Mouse (Mus musculus) kidney, adult 2 months (tissue): Measurements from ENCODE around the gene Orai3. TPM values are rescaled to one million over a fixed set of nuclear protein-coding genes. Genes with fewer than 3 reads are reported as not detected.
A peak's percentile ranks its signal among the peaks of the same experiment; 100 is the strongest.

Experiments
- DNase-seq: peaks from one replicate; pipeline ENCODE4 v3.0.0; 2021
- H3K27ac ChIP-seq: fragments of 200-500 bp; 2 replicates; pipeline ENCODE4 v1.5.1; 2012; ENCODE audit warnings: low read depth, low read length, control low read depth, inconsistent platforms; ENCODE audit not compliant: insufficient read depth
- H3K27me3 ChIP-seq: fragments of 200-500 bp; replicated peaks from 2 replicates; pipeline ENCODE4 v1.6.1; 2012; ENCODE audit warnings: mild to moderate bottlenecking, moderate library complexity, low read length, inconsistent platforms; ENCODE audit not compliant: control insufficient read depth, insufficient read depth
- H3K36me3 ChIP-seq: fragments of 200-500 bp; 2 replicates; pipeline ENCODE4 v1.6.1; 2012; ENCODE audit warnings: mild to moderate bottlenecking, moderate library complexity, low read length, inconsistent platforms; ENCODE audit not compliant: control insufficient read depth, insufficient read depth
- H3K4me1 ChIP-seq: fragments of 200-500 bp; 2 replicates; pipeline ENCODE4 v1.6.1; 2011; ENCODE audit warnings: low read length; ENCODE audit not compliant: control insufficient read depth, insufficient read depth
- H3K4me3 ChIP-seq: fragments of 200-500 bp; 2 replicates; pipeline ENCODE4 v1.5.1; 2011; ENCODE audit warnings: mild to moderate bottlenecking, low read depth, low read length, control low read depth; ENCODE audit not compliant: insufficient read depth
- CTCF ChIP-seq: fragments of 200-500 bp; conservative IDR thresholded peaks from 2 replicates; pipeline ENCODE4 v1.5.1; 2011; ENCODE audit warnings: low read depth, mild to moderate bottlenecking, control low read depth, low read length, moderate library complexity, mixed read lengths; ENCODE audit not compliant: insufficient read depth, insufficient read length
- POLR2A ChIP-seq: fragments of 200-500 bp; IDR thresholded peaks from one replicate; pipeline ENCODE4 v1.6.1; 2011; ENCODE audit warnings: low read depth, low read length, control low read depth
- WGBS: fragments of 180-500 bp; shearing (Covaris S2); methylation state at CpG from one replicate; pipeline ENCODE4 v1.1.7; 2018; 5-methylcytosine and 5-hydroxymethylcytosine counted together
- polyA plus RNA-seq: library from polyadenylated mRNA; depleted of rRNA; stranded (reverse); fragments of >200 nt; gene quantifications from 2 replicates; pipeline ENCODE4 v1.2.3, GENCODE M21; 2012

Gene Orai3
- polyA plus RNA-seq, 1 experiment = 34.6 TPM

DNA sequence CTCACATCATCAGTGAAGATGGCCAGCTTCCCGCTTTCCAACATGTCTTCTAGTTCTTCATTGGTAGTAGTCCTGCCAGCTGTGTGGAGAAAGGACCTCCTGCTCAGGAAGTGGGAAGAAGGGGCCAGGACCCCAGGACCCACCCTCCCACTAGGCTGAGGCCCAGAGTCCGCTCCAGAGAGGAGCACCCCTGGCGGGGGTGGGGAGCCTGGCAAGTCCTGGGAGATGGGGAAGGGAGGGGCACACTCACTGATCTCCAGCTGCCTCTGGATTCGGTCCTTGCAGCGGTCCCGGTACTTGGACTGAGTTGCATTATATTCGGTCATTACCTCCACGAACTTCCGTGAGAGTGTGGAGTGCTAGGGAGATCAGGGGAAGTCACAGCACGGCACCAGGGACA is 41.0 kb downstream of the Orai3 start:
- TF ChIP-seq POLR2A (no peak), CTCF (no peak)

DNA sequence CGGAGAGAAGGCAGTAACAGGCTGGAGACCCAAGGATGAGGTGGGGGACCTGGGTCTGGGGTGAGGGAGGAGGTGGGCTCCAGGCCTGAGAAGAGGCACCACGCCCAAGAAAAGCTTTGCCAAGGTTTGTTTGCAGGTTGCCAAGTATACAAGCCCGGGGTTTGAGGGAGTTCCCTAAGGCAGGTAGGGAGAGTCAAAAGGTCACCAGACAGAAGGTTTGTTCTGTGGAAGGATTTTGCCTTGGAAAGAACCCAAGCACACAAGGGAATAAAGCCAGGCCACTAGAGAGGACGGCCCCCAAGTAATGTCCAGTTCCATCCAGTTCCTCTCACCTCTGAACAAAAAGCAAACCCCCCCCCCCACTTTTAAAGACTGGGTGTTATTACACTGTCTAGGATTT is 41.6 kb downstream of the Orai3 start:
- no peak for DNase-seq
- WGBS = 72% methylated on average over 4 of the region's 4 CpGs
- no peak for TF ChIP-seq CTCF
- TF ChIP-seq POLR2A = no peak
- H3K36me3 ChIP-seq = no peaks in the 10 kb centered on the region
- no peak overlapping the region for H3K4me3 ChIP-seq
- no peak overlapping the region for H3K27ac ChIP-seq
- H3K4me1 ChIP-seq = no peaks in the 10 kb centered on the region
- no peaks in the 10 kb centered on the region for H3K27me3 ChIP-seq

More for the DNA sequence above, 41.0 kb downstream of the Orai3 start:
- DNase-seq = no peak
- WGBS = 84% methylated on average over 10 of the region's 10 CpGs
- H3K27me3 ChIP-seq = no peaks in the 10 kb centered on the region
- H3K27ac ChIP-seq = no peak overlapping the region
- no peak overlapping the region for H3K4me3 ChIP-seq
- H3K36me3 ChIP-seq = no peaks in the 10 kb centered on the region
- no peaks in the 10 kb centered on the region for H3K4me1 ChIP-seq

DNA sequence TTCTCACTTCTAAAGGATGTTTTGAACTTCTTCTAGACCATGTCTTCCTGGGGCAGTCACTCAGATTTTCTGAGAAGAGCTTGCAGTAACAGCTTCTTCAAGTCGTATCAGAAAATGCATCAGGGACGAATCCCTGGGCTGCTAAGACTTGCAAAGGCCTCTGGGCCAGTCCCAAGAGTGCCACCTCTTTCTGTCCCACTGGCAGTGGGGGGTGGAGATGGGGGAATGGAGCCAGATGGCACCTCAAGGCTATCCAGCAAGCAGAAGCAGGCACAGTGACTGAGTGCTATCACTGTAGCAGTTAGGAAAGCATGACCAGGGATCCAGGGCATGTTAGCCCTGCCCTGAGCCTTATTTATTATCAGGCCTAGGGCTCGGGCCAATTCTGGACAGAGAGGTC is 42.7 kb downstream of the Orai3 start:
- Histone ChIP-seq H3K4me1 (no peaks in the 10 kb centered on the region), H3K27me3 (no peaks in the 10 kb centered on the region), H3K27ac (no peak overlapping the region), H3K36me3 (no peaks in the 10 kb centered on the region), H3K4me3 (no peak overlapping the region)
- TF ChIP-seq CTCF = no peak
- no peak for TF ChIP-seq POLR2A
- no peak for DNase-seq
- 91% methylated on average over 3 of the region's 3 CpGs for WGBS

DNA sequence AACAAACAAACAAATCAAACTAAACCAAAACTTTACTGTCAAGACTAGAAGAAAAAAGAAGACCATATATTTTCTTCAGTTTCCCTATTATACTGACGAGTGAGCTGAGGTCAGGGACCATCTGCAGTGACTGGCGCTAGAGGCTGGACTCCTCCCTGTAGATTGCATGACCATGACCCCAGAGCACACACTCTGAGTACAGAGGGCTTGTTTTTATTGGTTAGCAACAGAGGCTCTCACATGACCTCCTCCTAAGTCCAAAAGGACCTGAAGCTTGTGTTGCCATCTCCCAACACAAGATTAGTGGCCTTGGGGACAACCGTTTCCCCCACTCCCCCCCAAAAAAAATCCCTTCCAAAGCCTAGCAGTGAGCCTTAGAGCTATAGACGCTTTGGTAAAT is 44.2 kb downstream of the Orai3 start:
- Histone ChIP-seq H3K27me3 (no peaks in the 10 kb centered on the region), H3K27ac (peak overlapping the region; percentile 33; the same call in 1 of the 2 replicates), H3K4me1 (no peaks in the 10 kb centered on the region), H3K36me3 (no peaks in the 10 kb centered on the region), H3K4me3 (no peak overlapping the region)
- DNase-seq = peak; percentile 19
- WGBS = 38% methylated on average over 4 of the region's 4 CpGs
- TF ChIP-seq CTCF = no peak
- no peak for TF ChIP-seq POLR2A

DNA sequence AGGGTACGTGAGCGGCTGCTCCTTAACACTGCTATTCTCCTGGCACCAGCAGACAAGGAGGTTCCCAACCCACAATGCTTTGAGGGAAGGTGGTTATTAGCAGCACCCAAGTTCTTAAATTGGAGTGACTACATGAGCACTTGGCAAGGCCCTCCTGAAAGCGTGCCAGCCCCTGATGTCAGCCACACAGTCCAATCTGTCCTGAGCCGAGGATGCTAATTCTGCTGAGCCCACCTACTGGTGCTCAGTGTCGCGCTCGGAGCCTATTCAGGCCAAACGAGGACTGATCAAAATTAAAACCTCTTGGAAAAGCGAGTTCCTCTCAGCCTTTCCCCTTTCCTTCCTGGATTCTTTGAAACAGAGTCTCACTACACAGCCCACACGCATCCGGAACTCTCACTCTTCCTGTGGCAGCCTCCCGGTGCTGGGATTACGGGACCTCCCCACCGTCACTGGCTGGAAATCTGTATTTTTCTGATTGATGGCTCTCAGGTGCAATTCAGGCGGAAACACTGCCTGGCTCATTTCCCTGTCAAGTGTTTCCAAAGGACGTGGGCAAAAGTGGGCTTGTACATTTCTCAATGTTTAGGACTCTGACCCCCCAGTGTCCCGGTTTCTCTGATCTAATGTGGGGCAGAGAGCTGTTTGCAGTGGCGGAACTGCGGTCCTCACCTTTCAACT is 44.8 kb downstream of the Orai3 start:
- Histone ChIP-seq H3K36me3 (no peaks in the 10 kb centered on the region), H3K27me3 (no peaks in the 10 kb centered on the region), H3K4me1 (no peaks in the 10 kb centered on the region), H3K27ac (peak overlapping the region; percentile 33; the same call in 1 of the 2 replicates), H3K4me3 (no peak overlapping the region)
- no peak for TF ChIP-seq CTCF
- no peak for TF ChIP-seq POLR2A
- WGBS = 61% methylated on average over 19 of the region's 19 CpGs
- peak; percentile 66 for DNase-seq

DNA sequence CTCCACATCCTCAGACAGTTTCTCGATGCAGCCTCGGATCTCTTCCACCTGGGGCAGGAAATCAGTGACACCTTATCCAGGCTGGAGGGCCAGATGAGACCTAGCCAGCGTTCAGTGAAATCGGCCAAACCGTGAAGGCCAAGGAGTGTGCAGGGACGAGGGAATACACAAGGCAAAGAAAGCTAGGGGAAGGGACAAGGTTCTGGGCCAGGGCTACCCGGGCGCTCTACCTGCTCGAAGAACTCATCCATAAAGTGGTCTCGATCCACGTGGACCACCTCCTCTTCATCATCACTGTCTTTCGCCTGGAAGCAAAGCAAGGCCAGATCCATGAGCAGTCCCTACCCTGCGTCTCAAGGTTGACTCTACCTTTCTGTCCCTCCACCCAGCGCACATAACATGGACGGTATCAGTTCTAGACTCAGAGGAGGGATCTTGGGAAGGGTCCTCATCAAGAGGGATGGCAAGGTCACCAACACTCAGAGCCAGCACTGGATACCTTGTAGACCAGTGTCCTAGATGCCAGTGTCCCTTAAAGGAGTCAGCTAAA is 45.6 kb downstream of the Orai3 start:
- TF ChIP-seq CTCF = no peak
- TF ChIP-seq POLR2A = no peak

DNA sequence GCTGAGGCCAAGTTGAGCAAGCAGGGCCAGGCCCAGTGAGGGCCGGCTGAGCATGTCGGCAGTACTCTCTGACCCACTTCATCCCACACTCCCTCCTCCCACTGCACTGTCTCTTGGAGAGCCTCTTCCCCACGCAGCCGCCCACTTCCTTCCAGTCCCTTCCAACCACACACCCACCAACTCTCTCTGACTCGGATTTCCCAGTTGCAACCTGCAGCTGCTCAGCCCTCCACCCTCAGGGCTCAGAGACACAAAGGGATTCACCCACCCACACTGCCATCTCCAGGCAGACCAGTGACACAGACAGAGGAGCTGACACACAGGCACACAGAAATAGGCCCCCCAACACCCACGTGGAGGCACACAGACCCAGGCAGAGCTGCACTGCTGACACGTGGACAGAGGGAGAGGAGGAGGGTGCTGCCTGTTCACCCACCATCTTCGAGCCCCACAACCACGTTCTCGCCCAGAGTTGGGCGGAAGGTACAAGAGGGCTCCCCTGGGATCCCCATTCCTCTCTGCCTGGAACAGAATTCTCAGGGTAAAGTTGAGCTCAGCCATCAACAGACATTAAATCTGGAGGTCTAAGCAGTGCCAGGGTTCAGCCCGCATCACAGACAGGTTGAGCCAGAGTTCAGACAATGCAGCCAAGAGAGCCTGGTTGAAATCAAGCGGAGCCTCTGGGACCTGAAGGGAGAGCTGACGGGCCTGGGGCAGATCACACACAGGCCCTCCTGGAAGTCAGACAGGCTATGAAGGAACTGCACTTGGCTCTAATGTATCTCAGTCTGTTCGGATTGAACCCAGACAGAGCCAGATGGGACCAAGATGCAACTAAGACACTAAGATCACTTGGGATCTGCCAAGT is 46.6 kb downstream of the Orai3 start:
- Histone ChIP-seq H3K27me3 (no peaks in the 10 kb centered on the region), H3K4me1 (no peaks in the 10 kb centered on the region), H3K4me3 (no peak overlapping the region), H3K27ac (no peak overlapping the region), H3K36me3 (no peaks in the 10 kb centered on the region)
- DNase-seq = peak; percentile 59
- 49% methylated on average over 15 of the region's 15 CpGs for WGBS
- TF ChIP-seq POLR2A = no peak
- peak; percentile 57 for TF ChIP-seq CTCF

More for the DNA sequence above, 45.6 kb downstream of the Orai3 start:
- no peaks in the 10 kb centered on the region for H3K27me3 ChIP-seq
- no peaks in the 10 kb centered on the region for H3K4me1 ChIP-seq
- no peak for DNase-seq
- 82% methylated on average over 15 of the region's 15 CpGs for WGBS
- H3K27ac ChIP-seq = no peak overlapping the region
- H3K4me3 ChIP-seq = no peak overlapping the region
- no peaks in the 10 kb centered on the region for H3K36me3 ChIP-seq
